Mouse (Mus musculus): ENCODE results near the gene Zfp865. TPM values are rescaled to one million over a fixed set of nuclear protein-coding genes. Genes with fewer than 3 reads are reported as not detected.

The Zfp865 gene
- total and polyA plus RNA-seq, 3 experiments, result 4.0 to 21.0 (median 12.3) TPM

- Histone ChIP-seq H3K4me1 (ENCODE audit: control insufficient read depth in 1 of 2, insufficient read depth in 2 of 2) (peaks cover 0 to 9% of the 10 kb centered on the region in 2 experiments; a peak in 3 of 4 replicates), H3K4me2 (ENCODE audit: insufficient read depth, low read depth, poor library complexity, severe bottlenecking) (no peak within 1 kb of the TSS), H3K9me3 (replicated peaks; ENCODE audit: low read length) (peaks cover 30% of the 10 kb centered on the region), H3K27me3 (replicated peaks) (no peaks in the 10 kb centered on the region), H3K9ac (ENCODE audit: insufficient read depth, low read depth) (no peak within 1 kb of the TSS), H3K4me3 (replicated peaks in 1 of 3; ENCODE audit: low read depth in 2 of 3, low read length in 2 of 3, poor library complexity in 1 of 3) (no peak within 1 kb of the TSS), H3K36me3 (replicated peaks in 1 of 2; ENCODE audit: control insufficient read depth in 1 of 2, insufficient read depth in 1 of 2, low read length in 1 of 2) (peaks cover 45 to 73% of the 10 kb centered on the region in 2 experiments), H3K27ac (ENCODE audit: insufficient read depth, low read depth) (no peak within 1 kb of the TSS), H3K79me2 (replicated peaks; ENCODE audit: control insufficient read depth, extremely low read depth, insufficient read depth, poor library complexity, severe bottlenecking) (0 out of 2 replicates have a peak, but pooled peaks cover under 1% of the 10 kb centered on the region)
- in situ Hi-C loops (cut with MboI; ENCODE audit: low pct_ligation_motif_present, low pct_unique_long_range_greater_than_20kb, low sequenced_read_pairs), result no loop called here
- TF ChIP-seq SMC3 (IDR thresholded peaks at IDR 0.05; ENCODE audit: low read depth, low read length), result no peak
- TF ChIP-seq ZMIZ1 (IDR thresholded peaks at IDR 0.05; ENCODE audit: low read depth, low read length), result no peak
- TF ChIP-seq MYC (IDR thresholded peaks at IDR 0.05; ENCODE audit: low read depth, low read length), result no peak
- no peak for TF ChIP-seq NELFE (IDR thresholded peaks at IDR 0.05; ENCODE audit: low read depth, low read length)
- no peak for TF ChIP-seq CHD1 (IDR thresholded peaks at IDR 0.05; ENCODE audit: low read depth, low read length)
- TF ChIP-seq TCF12 (IDR thresholded peaks at IDR 0.05; ENCODE audit: low read depth, low read length), result no peak
- no peak for TF ChIP-seq CTCF (conservative IDR thresholded peaks at IDR 0.05 in 1 of 2, IDR thresholded peaks at IDR 0.05 in 1 of 2; ENCODE audit: low read depth in 2 of 2, low read length in 2 of 2)
- DNase-seq (ENCODE audit: extremely low read depth), result no peak
- dilution Hi-C loops (cut with MboI; ENCODE audit: extremely low pct_ligation_motif_present, extremely low pct_unique_long_range_greater_than_20kb, low sequenced_read_pairs), result no loop called here
Observed at GRCm38 (mm10) chr7:5033818-5034217, 13.6 kb downstream of the Zfp865 start, which contains the start of gene 4632433K11Rik. Gene 4632433K11Rik, plus strand, starts transcription at chr7:5034118.

GRCm38 (mm10) chr7:5035628-5036027, 15.5 kb downstream of the Zfp865 start:
- H3K36me3 ChIP-seq (replicated peaks in 1 of 2; ENCODE audit: control insufficient read depth in 1 of 2, insufficient read depth in 1 of 2, low read length in 1 of 2), result peaks cover 27 to 57% of the 10 kb centered on the region in 2 experiments
- in situ Hi-C loops (cut with MboI; ENCODE audit: low pct_ligation_motif_present, low pct_unique_long_range_greater_than_20kb, low sequenced_read_pairs), result no loop called here

GRCm38 (mm10) chr7:5036136-5036535, 16.0 kb downstream of the Zfp865 start:
- Histone ChIP-seq H3K27ac (ENCODE audit: insufficient read depth, low read depth) (no peak overlapping the region), H3K9me3 (replicated peaks; ENCODE audit: low read length) (peaks cover 8% of the 10 kb centered on the region), H3K27me3 (replicated peaks) (no peaks in the 10 kb centered on the region), H3K4me3 (replicated peaks in 1 of 3; ENCODE audit: low read depth in 2 of 3, low read length in 2 of 3, poor library complexity in 1 of 3) (no peak overlapping the region), H3K79me2 (replicated peaks; ENCODE audit: control insufficient read depth, extremely low read depth, insufficient read depth, poor library complexity, severe bottlenecking) (0 out of 2 replicates have a peak, but pooled peaks cover 5% of the 10 kb centered on the region), H3K4me1 (ENCODE audit: control insufficient read depth in 1 of 2, insufficient read depth in 2 of 2) (peaks cover 4 to 17% of the 10 kb centered on the region in 2 experiments), H3K36me3 (replicated peaks in 1 of 2; ENCODE audit: control insufficient read depth in 1 of 2, insufficient read depth in 1 of 2, low read length in 1 of 2) (peaks cover 22 to 54% of the 10 kb centered on the region in 2 experiments), H3K9ac (ENCODE audit: insufficient read depth, low read depth) (no peak overlapping the region), H3K4me2 (ENCODE audit: insufficient read depth, low read depth, poor library complexity, severe bottlenecking) (no peak overlapping the region)
- in situ Hi-C loops (cut with MboI; ENCODE audit: low pct_ligation_motif_present, low pct_unique_long_range_greater_than_20kb, low sequenced_read_pairs) (no loop called here), dilution Hi-C loops (cut with MboI; ENCODE audit: extremely low pct_ligation_motif_present, extremely low pct_unique_long_range_greater_than_20kb, low sequenced_read_pairs) (no loop called here)
- DNase-seq (ENCODE audit: extremely low read depth), result no peak
- TF ChIP-seq RCOR1 (conservative IDR thresholded peaks at IDR 0.05; ENCODE audit: low read depth, low read length), result no peak
- no peak for TF ChIP-seq EP300 (IDR thresholded peaks at IDR 0.05; ENCODE audit: low read length)
- TF ChIP-seq UBTF (IDR thresholded peaks at IDR 0.05; ENCODE audit: low read depth, low read length), result no peak
- no peak for TF ChIP-seq ZMIZ1 (IDR thresholded peaks at IDR 0.05; ENCODE audit: low read depth, low read length)
- TF ChIP-seq PAX5 (IDR thresholded peaks at IDR 0.05; ENCODE audit: low read length), result no peak
- no peak for TF ChIP-seq CHD2 (IDR thresholded peaks at IDR 0.05; ENCODE audit: low read length)
- no peak for TF ChIP-seq GABPA (IDR thresholded peaks at IDR 0.05; ENCODE audit: insufficient replicate concordance, low read depth, low read length)
- TF ChIP-seq USF2 (conservative IDR thresholded peaks at IDR 0.05; ENCODE audit: low read depth, low read length), result no peak
- no peak for TF ChIP-seq CTCF (conservative IDR thresholded peaks at IDR 0.05 in 1 of 2, IDR thresholded peaks at IDR 0.05 in 1 of 2; ENCODE audit: low read depth in 2 of 2, low read length in 2 of 2)
- TF ChIP-seq KAT2A (IDR thresholded peaks at IDR 0.05; ENCODE audit: insufficient replicate concordance, low read length), result no peak
- no peak for TF ChIP-seq JUN (IDR thresholded peaks at IDR 0.05; ENCODE audit: insufficient read depth, low read depth, low read length)
- no peak for TF ChIP-seq MYC (IDR thresholded peaks at IDR 0.05; ENCODE audit: low read depth, low read length)
- no peak for TF ChIP-seq ELF1 (IDR thresholded peaks at IDR 0.05; ENCODE audit: low read depth, low read length)
- TF ChIP-seq ZNF384 (IDR thresholded peaks at IDR 0.05; ENCODE audit: low read depth, low read length), result no peak
- no peak for TF ChIP-seq USF1 (IDR thresholded peaks at IDR 0.05; ENCODE audit: low read depth, low read length)
- TF ChIP-seq POLR2A (IDR thresholded peaks at IDR 0.05; ENCODE audit: low read depth, low read length), result no peak

More at GRCm38 (mm10) chr7:5035628-5036027, 15.5 kb downstream of the Zfp865 start:
- no peak overlapping the region for H3K4me2 ChIP-seq (ENCODE audit: insufficient read depth, low read depth, poor library complexity, severe bottlenecking)
- TF ChIP-seq GABPA (IDR thresholded peaks at IDR 0.05; ENCODE audit: insufficient replicate concordance, low read depth, low read length) (no peak), JUND (conservative IDR thresholded peaks at IDR 0.05; ENCODE audit: low read depth, low read length) (no peak), KAT2A (IDR thresholded peaks at IDR 0.05; ENCODE audit: insufficient replicate concordance, low read length) (no peak), CHD2 (IDR thresholded peaks at IDR 0.05; ENCODE audit: low read length) (no peak), TBP (conservative IDR thresholded peaks at IDR 0.05; ENCODE audit: low read depth, low read length) (no peak), RCOR1 (conservative IDR thresholded peaks at IDR 0.05; ENCODE audit: low read depth, low read length) (no peak), MAFK (IDR thresholded peaks at IDR 0.05; ENCODE audit: insufficient replicate concordance, low read length) (no peak), POLR2A (IDR thresholded peaks at IDR 0.05; ENCODE audit: low read depth, low read length) (no peak), PAX5 (IDR thresholded peaks at IDR 0.05; ENCODE audit: low read length) (no peak), ZKSCAN1 (IDR thresholded peaks at IDR 0.05; ENCODE audit: borderline replicate concordance, low read depth, low read length) (no peak), TCF12 (IDR thresholded peaks at IDR 0.05; ENCODE audit: low read depth, low read length) (no peak), HCFC1 (IDR thresholded peaks at IDR 0.05; ENCODE audit: low read depth, low read length) (no peak), EP300 (IDR thresholded peaks at IDR 0.05; ENCODE audit: low read length) (no peak), BHLHE40 (IDR thresholded peaks at IDR 0.05; ENCODE audit: low read depth, low read length) (no peak), MYC (IDR thresholded peaks at IDR 0.05; ENCODE audit: low read depth, low read length) (no peak), ELF1 (IDR thresholded peaks at IDR 0.05; ENCODE audit: low read depth, low read length) (no peak), E2F4 (IDR thresholded peaks at IDR 0.05; ENCODE audit: insufficient replicate concordance, low read depth, low read length) (no peak)
- H3K9me3 ChIP-seq (replicated peaks; ENCODE audit: low read length), result peaks cover 13% of the 10 kb centered on the region
- H3K27ac ChIP-seq (ENCODE audit: insufficient read depth, low read depth), result no peak overlapping the region
- dilution Hi-C loops (cut with MboI; ENCODE audit: extremely low pct_ligation_motif_present, extremely low pct_unique_long_range_greater_than_20kb, low sequenced_read_pairs), result no loop called here
- no peak overlapping the region for H3K9ac ChIP-seq (ENCODE audit: insufficient read depth, low read depth)
- DNase-seq (ENCODE audit: extremely low read depth), result no peak
- no peak overlapping the region for H3K4me3 ChIP-seq (replicated peaks in 1 of 3; ENCODE audit: low read depth in 2 of 3, low read length in 2 of 3, poor library complexity in 1 of 3)
- H3K79me2 ChIP-seq (replicated peaks; ENCODE audit: control insufficient read depth, extremely low read depth, insufficient read depth, poor library complexity, severe bottlenecking), result 0 out of 2 replicates have a peak, but pooled peaks cover 5% of the 10 kb centered on the region
- peaks cover 4 to 17% of the 10 kb centered on the region in 2 experiments for H3K4me1 ChIP-seq (ENCODE audit: control insufficient read depth in 1 of 2, insufficient read depth in 2 of 2)
- no peaks in the 10 kb centered on the region for H3K27me3 ChIP-seq (replicated peaks)
